Mouse (Mus musculus) E14TG2a.4 (cell line): ENCODE data around the gene Fermt3.

Source experiments
- H3K27me3 ChIP-seq: 2 replicates; pipeline ENCODE4 v1.6.1; 2014; ENCODE audit warnings: low read length, control low read depth; ENCODE audit not compliant: insufficient read depth
- H3K36me3 ChIP-seq: 2 replicates; pipeline ENCODE4 v1.6.1; 2014; ENCODE audit warnings: low read length, control low read depth; ENCODE audit not compliant: insufficient read depth
- H3K4me1 ChIP-seq: replicated peaks from 2 replicates; pipeline ENCODE4 v1.6.1; 2014; ENCODE audit warnings: low read depth, low read length, control low read depth
- H3K4me3 ChIP-seq: replicated peaks from 2 replicates; pipeline ENCODE4 v1.5.1; 2014; ENCODE audit warnings: mild to moderate bottlenecking, low read length
- H3K9me3 ChIP-seq: 2 replicates; pipeline ENCODE4 v1.6.1; 2014; ENCODE audit warnings: low read length, control low read depth
- CTCF ChIP-seq: conservative IDR thresholded peaks from 2 replicates; pipeline ENCODE4 v1.5.1; 2014; ENCODE audit warnings: low read length
- NANOG ChIP-seq: IDR thresholded peaks from 2 replicates; pipeline ENCODE4 v1.6.1; 2014; ENCODE audit warnings: borderline replicate concordance, low read length, mixed read lengths
- POU5F1 ChIP-seq: IDR thresholded peaks from 2 replicates; pipeline ENCODE4 v1.6.1; 2014; ENCODE audit warnings: low read length, borderline replicate concordance

The Fermt3 gene

GRCm38 (mm10) chr19:6955424-6955823 lies 63.8 kb downstream of the Fermt3 start:
- Histone ChIP-seq H3K9me3 (no peaks in the 10 kb centered on the region), H3K36me3 (peaks cover 78% of the 10 kb centered on the region), H3K4me1 (peaks cover 78% of the 10 kb centered on the region), H3K27me3 (no peaks in the 10 kb centered on the region), H3K4me3 (peak overlapping the region; percentile 57)
- TF ChIP-seq CTCF = no peak

- Histone ChIP-seq H3K9me3 (no peaks in the 10 kb centered on the region), H3K36me3 (peaks cover 73% of the 10 kb centered on the region), H3K27me3 (no peaks in the 10 kb centered on the region), H3K4me3 (no peak overlapping the region), H3K4me1 (peaks cover 86% of the 10 kb centered on the region)
- TF ChIP-seq CTCF (peak; percentile 30; the same call in 1 of the 2 replicates), NANOG (no peak)
Observed at GRCm38 (mm10) chr19:6954046-6954445, 65.2 kb downstream of the Fermt3 start.

- Histone ChIP-seq H3K4me3 (peak overlapping the region; percentile 88), H3K36me3 (peaks cover 61% of the 10 kb centered on the region), H3K9me3 (no peaks in the 10 kb centered on the region), H3K27me3 (no peaks in the 10 kb centered on the region), H3K4me1 (peaks cover 86% of the 10 kb centered on the region)
- no peak for TF ChIP-seq NANOG
- no peak for TF ChIP-seq CTCF
- no peak for TF ChIP-seq POU5F1
Observed at GRCm38 (mm10) chr19:6952712-6953037, 66.6 kb downstream of the Fermt3 start.

GRCm38 (mm10) chr19:6951994-6952711 lies 67.1 kb downstream of the Fermt3 start:
- Histone ChIP-seq H3K36me3 (peaks cover 56% of the 10 kb centered on the region), H3K9me3 (no peaks in the 10 kb centered on the region), H3K27me3 (no peaks in the 10 kb centered on the region), H3K4me1 (peaks cover 85% of the 10 kb centered on the region), H3K4me3 (peak overlapping the region; percentile 88)
- TF ChIP-seq POU5F1 = no peak
- no peak for TF ChIP-seq NANOG
- no peak for TF ChIP-seq CTCF

- Histone ChIP-seq H3K9me3 (no peaks in the 10 kb centered on the region), H3K4me3 (peak overlapping the region; percentile 88)
- no peak for TF ChIP-seq POU5F1
- no peak for TF ChIP-seq CTCF
- TF ChIP-seq NANOG = no peak
Observed at GRCm38 (mm10) chr19:6951381-6951968, 67.8 kb downstream of the Fermt3 start.

GRCm38 (mm10) chr19:6950613-6951153 lies 68.6 kb downstream of the Fermt3 start:
- H3K4me1 ChIP-seq = peaks cover 84% of the 10 kb centered on the region
- peak overlapping the region; percentile 88 for H3K4me3 ChIP-seq
- H3K36me3 ChIP-seq = peaks cover 48% of the 10 kb centered on the region
- TF ChIP-seq CTCF (no peak), NANOG (no peak), POU5F1 (no peak)
- H3K9me3 ChIP-seq = no peaks in the 10 kb centered on the region
- no peaks in the 10 kb centered on the region for H3K27me3 ChIP-seq

More at GRCm38 (mm10) chr19:6951381-6951968, 67.8 kb downstream of the Fermt3 start:
- peaks cover 85% of the 10 kb centered on the region for H3K4me1 ChIP-seq
- H3K27me3 ChIP-seq = no peaks in the 10 kb centered on the region
- H3K36me3 ChIP-seq = peaks cover 49% of the 10 kb centered on the region

- Histone ChIP-seq H3K4me1 (peaks cover 83% of the 10 kb centered on the region), H3K9me3 (no peaks in the 10 kb centered on the region), H3K36me3 (peaks cover 48% of the 10 kb centered on the region), H3K4me3 (peak overlapping the region; percentile 88), H3K27me3 (no peaks in the 10 kb centered on the region)
- TF ChIP-seq POU5F1 = no peak
- TF ChIP-seq NANOG = no peak
- TF ChIP-seq CTCF = no peak
Observed at GRCm38 (mm10) chr19:6949951-6950350, 69.3 kb downstream of the Fermt3 start.

- Histone ChIP-seq H3K4me3 (peak overlapping the region; percentile 88; the same call in 1 of the 2 replicates), H3K36me3 (peaks cover 45% of the 10 kb centered on the region), H3K9me3 (no peaks in the 10 kb centered on the region), H3K27me3 (no peaks in the 10 kb centered on the region), H3K4me1 (peaks cover 80% of the 10 kb centered on the region)
- TF ChIP-seq CTCF (no peak), NANOG (no peak), POU5F1 (no peak)
Observed at GRCm38 (mm10) chr19:6949532-6949931, 69.7 kb downstream of the Fermt3 start.
